Mouse (Mus musculus) urinary bladder, postnatal 0 days (tissue): Measurements from ENCODE around the gene Sdhd. TPM values are rescaled to one million over a fixed set of nuclear protein-coding genes. Genes with fewer than 3 reads are reported as not detected.

ENCODE experiments used
- polyA plus RNA-seq: library from polyadenylated mRNA; unstranded; fragments of >200 nt; fragmentation: Nextera tagmentation; extraction: Ambion mirVana; gene quantifications from 2 replicates; pipeline ENCODE4 v1.2.1, GENCODE M21; 2015

Gene Sdhd
- 283 and 294 TPM in 2 replicates for polyA plus RNA-seq

GRCm38 (mm10) chr9:50603189-50603997 lies at the start of gene Sdhd, which contains the start of gene Timm8b:
Gene Sdhd (minus strand): TSS chr9:50603812.
Gene Timm8b (plus strand): TSS chr9:50603910.

GRCm38 (mm10) chr9:50616766-50617603 lies 13.4 kb upstream of the Sdhd start, which contains the start of the genes Pih1d2 and Nkapd1:
Gene Pih1d2 (plus strand): TSS chr9:50617321.
Gene Nkapd1 (minus strand): TSS chr9:50617464.

GRCm38 (mm10) chr9:50561145-50561917 lies 42.3 kb downstream of the Sdhd start, which contains the start of gene Tex12:
Gene Tex12 (minus strand): TSS chr9:50561325.

GRCm38 (mm10) chr9:50555094-50555446 lies 48.5 kb downstream of the Sdhd start, which contains the start of gene Bco2:
Gene Bco2 (minus strand): TSS chr9:50555181.

GRCm38 (mm10) chr9:50554241-50555093 lies 49.1 kb downstream of the Sdhd start, which contains the start of gene Il18:
Gene Il18 (plus strand): TSS chr9:50554827.

Other genes with a start within 250 kb of the Sdhd start
- 85.3 and 90.0 TPM in 2 replicates for gene Plet1, start 109.3 kb downstream of the Sdhd start, polyA plus RNA-seq
- gene Pts, start 75.1 kb downstream of the Sdhd start, polyA plus RNA-seq = 64.4 and 72.6 TPM in 2 replicates
- gene Il18, start 49.0 kb downstream of the Sdhd start, polyA plus RNA-seq = 7.4 and 9.4 TPM in 2 replicates
- gene Bco2, start 48.6 kb downstream of the Sdhd start, polyA plus RNA-seq = 0.15 and 0.30 TPM in 2 replicates
- not detected in 2 replicates for gene Tex12, start 42.5 kb downstream of the Sdhd start, polyA plus RNA-seq
- 213 and 221 TPM in 2 replicates for gene Timm8b, start 98 bp upstream of the Sdhd start, polyA plus RNA-seq
- gene Pih1d2, start 13.5 kb upstream of the Sdhd start, polyA plus RNA-seq = 1.5 and 1.8 TPM in 2 replicates
- gene Nkapd1, start 13.7 kb upstream of the Sdhd start, polyA plus RNA-seq = 12.5 and 14.8 TPM in 2 replicates
- 36.8 and 50.7 TPM in 2 replicates for gene Dlat, start 56.0 kb upstream of the Sdhd start, polyA plus RNA-seq
- gene Dixdc1, start 135.7 kb upstream of the Sdhd start, polyA plus RNA-seq = 4.4 and 5.5 TPM in 2 replicates
- 8.0 and 8.8 TPM in 2 replicates for gene 2310030G06Rik, start 142.7 kb upstream of the Sdhd start, polyA plus RNA-seq
- gene Cryab, start 147.5 kb upstream of the Sdhd start, polyA plus RNA-seq = 377 and 452 TPM in 2 replicates
- 50.8 and 52.8 TPM in 2 replicates for gene Hspb2, start 148.5 kb upstream of the Sdhd start, polyA plus RNA-seq
- gene Fdxacb1, start 164.4 kb upstream of the Sdhd start, polyA plus RNA-seq = 7.0 and 7.4 TPM in 2 replicates
- 19.1 and 20.0 TPM in 2 replicates for gene Alg9, start 171.2 kb upstream of the Sdhd start, polyA plus RNA-seq
- gene 1110032A03Rik, start 171.7 kb upstream of the Sdhd start, polyA plus RNA-seq = 31.9 and 33.0 TPM in 2 replicates
- 21.8 and 23.2 TPM in 2 replicates for gene Ppp2r1b, start 241.5 kb upstream of the Sdhd start, polyA plus RNA-seq